Mouse (Mus musculus): ENCODE data around the gene Dgkq.

Dgkq gene

GRCm38 (mm10) chr5:108668977-108669936 lies at the start of gene Dgkq:
Gene Dgkq, minus strand, starts transcription at chr5:108669672.
- DNase-seq (ENCODE audit: extremely low read depth, low read depth, low spot score) = peak; percentile 28

- no peak for DNase-seq (ENCODE audit: extremely low read depth, low read depth, low spot score)
These were observed 48.6 kb upstream of the Dgkq start for GRCm38 (mm10) chr5:108718051-108718450.

GRCm38 (mm10) chr5:108715974-108716373 lies 46.5 kb upstream of the Dgkq start:
- DNase-seq (ENCODE audit: extremely low read depth, low read depth, low spot score) = peak; percentile 62

GRCm38 (mm10) chr5:108714149-108714548 lies 44.7 kb upstream of the Dgkq start:
- no peak for DNase-seq (ENCODE audit: extremely low read depth, low read depth, low spot score)

GRCm38 (mm10) chr5:108713691-108714090 lies 44.2 kb upstream of the Dgkq start:
- DNase-seq (ENCODE audit: extremely low read depth, low read depth, low spot score) = no peak

- no peak for DNase-seq (ENCODE audit: extremely low read depth, low read depth, low spot score)
These were observed 43.6 kb upstream of the Dgkq start for GRCm38 (mm10) chr5:108713096-108713495.

GRCm38 (mm10) chr5:108711968-108712367 lies 42.5 kb upstream of the Dgkq start:
- DNase-seq (ENCODE audit: extremely low read depth, low read depth, low spot score) = no peak

- DNase-seq (ENCODE audit: extremely low read depth, low read depth, low spot score) = no peak
These were observed 39.7 kb upstream of the Dgkq start for GRCm38 (mm10) chr5:108708981-108709731.

- DNase-seq (ENCODE audit: extremely low read depth, low read depth, low spot score) = no peak
These were observed 38.9 kb upstream of the Dgkq start for GRCm38 (mm10) chr5:108708419-108708818.

GRCm38 (mm10) chr5:108707758-108708157 lies 38.3 kb upstream of the Dgkq start:
- no peak for DNase-seq (ENCODE audit: extremely low read depth, low read depth, low spot score)

GRCm38 (mm10) chr5:108703754-108704626 lies 34.5 kb upstream of the Dgkq start:
- no peak for DNase-seq (ENCODE audit: extremely low read depth, low read depth, low spot score)

- DNase-seq (ENCODE audit: extremely low read depth, low read depth, low spot score) = no peak
These were observed 32.0 kb upstream of the Dgkq start for GRCm38 (mm10) chr5:108701341-108702021.

GRCm38 (mm10) chr5:108700346-108700745 lies 30.9 kb upstream of the Dgkq start:
- no peak for DNase-seq (ENCODE audit: extremely low read depth, low read depth, low spot score)

GRCm38 (mm10) chr5:108697341-108697753 lies 27.9 kb upstream of the Dgkq start:
- no peak for DNase-seq (ENCODE audit: extremely low read depth, low read depth, low spot score)

- DNase-seq (ENCODE audit: extremely low read depth, low read depth, low spot score) = no peak
These were observed 27.1 kb upstream of the Dgkq start for GRCm38 (mm10) chr5:108696542-108696941.

GRCm38 (mm10) chr5:108695861-108696260 lies 26.4 kb upstream of the Dgkq start:
- DNase-seq (ENCODE audit: extremely low read depth, low read depth, low spot score) = no peak

- DNase-seq (ENCODE audit: extremely low read depth, low read depth, low spot score) = no peak
These were observed 25.1 kb upstream of the Dgkq start for GRCm38 (mm10) chr5:108694352-108695261.

GRCm38 (mm10) chr5:108693872-108694288 lies 24.4 kb upstream of the Dgkq start:
- no peak for DNase-seq (ENCODE audit: extremely low read depth, low read depth, low spot score)

GRCm38 (mm10) chr5:108692271-108692670 lies 22.8 kb upstream of the Dgkq start, which contains the start of gene Fgfrl1:
Gene Fgfrl1, plus strand, starts transcription at chr5:108692382.
- no peak for DNase-seq (ENCODE audit: extremely low read depth, low read depth, low spot score)
